Mouse (Mus musculus) forelimb bud, embryonic 11.5 days (tissue): ENCODE data around the gene Mmd.

Experiments
- DNase-seq: peaks from one replicate; pipeline ENCODE4 v3.0.0-alpha.2; 2012; ENCODE audit warnings: low read depth, low spot score

Gene Mmd

DNA sequence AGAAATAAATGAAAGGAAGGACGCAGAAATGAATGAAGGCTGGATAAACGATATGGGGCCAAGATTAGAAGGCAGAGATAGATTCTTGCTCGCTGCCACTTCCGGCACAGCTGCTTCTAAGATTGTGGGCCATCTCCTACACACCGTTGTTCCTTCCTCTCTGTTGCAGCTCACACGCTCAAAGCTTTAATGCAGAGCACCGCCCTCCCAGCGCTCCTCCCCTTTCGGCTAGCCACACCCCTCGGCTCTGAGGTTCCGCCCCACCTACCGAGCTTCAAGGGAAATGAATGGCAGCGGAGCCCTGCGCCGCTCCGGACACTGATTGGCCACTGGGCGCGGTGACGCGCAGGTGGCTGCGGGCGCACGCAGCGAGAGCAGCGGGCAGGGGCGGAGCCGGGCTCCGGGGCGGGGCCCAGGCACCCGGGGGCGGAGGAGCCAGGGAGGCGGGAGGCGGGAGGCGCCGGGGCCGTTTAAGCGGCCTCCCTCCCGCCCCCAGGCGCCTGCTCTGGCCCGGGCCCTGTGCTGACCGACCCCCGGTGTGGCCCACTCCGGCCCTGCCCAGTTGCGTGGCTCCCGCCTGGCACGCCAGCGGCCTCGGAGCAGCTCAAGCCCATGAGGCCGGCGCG is at the start of gene Mmd:
Gene Mmd, plus strand, starts transcription at position 432 of the 626 bp plus-strand sequence.
- DNase-seq, result peak; percentile 99

- no peak for DNase-seq
Measured at GRCm38 (mm10) chr11:90200826-90201225, 48.4 kb upstream of the Mmd start.

GRCm38 (mm10) chr11:90214246-90214645 is 35.0 kb upstream of the Mmd start:
- no peak for DNase-seq

DNA sequence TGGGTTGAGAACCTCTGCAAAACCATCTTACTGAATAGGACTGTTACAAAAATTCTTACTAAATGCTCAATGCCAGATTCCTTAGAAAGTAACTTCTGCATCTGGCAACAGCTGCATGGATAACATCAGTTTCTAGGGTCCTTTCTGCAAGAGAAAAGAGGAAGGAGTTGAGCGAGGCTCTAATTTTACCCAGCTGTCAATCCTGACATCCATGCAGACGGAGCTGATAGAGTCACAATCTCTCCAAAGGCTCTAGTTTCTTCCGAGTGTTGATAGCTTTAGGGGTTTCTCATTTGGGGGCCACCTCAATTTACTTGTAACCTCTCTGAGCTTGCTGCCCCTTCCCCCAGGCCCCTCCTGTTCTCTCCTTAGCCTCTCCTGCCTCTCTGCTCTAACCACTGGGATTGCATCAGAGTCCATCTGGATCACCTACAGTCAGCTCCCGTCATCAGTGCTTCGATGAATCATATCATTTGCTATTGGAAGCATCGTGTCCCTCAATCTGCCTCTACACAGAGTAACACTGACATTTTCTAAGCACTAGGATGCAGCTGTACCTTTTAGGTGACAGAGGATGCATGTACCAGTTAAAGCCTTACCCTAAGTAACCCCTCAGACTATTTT is 29.1 kb upstream of the Mmd start:
- no peak for DNase-seq

GRCm38 (mm10) chr11:90220750-90221149 is 28.5 kb upstream of the Mmd start:
- DNase-seq, result no peak

DNA sequence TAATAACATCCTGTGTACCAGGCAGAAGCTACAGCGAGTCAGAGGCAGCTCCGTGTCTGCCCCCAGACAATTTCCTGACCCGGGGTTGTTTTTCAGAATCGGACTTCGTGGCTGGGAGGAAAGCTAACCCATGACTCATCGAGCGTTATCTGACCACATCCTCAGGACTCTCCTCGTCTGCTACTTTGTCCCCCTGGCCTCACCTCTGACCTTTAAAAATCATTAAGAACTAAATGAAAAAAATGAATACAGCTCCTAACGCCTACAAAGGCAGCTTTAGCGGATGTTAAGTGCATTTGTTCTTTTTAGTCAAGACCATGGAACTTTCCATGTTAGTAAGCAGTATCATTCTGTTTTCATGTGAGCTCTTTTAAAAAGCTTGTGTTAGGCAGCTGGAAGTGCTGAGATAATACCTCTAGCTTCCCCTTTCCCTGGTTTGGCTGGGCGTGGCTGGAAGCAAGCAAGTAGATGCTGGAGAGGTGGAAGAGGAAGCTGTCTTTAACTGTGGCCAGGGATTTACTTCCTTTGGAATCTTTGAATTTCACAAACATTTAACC is 24.3 kb upstream of the Mmd start:
- DNase-seq, result no peak

DNA sequence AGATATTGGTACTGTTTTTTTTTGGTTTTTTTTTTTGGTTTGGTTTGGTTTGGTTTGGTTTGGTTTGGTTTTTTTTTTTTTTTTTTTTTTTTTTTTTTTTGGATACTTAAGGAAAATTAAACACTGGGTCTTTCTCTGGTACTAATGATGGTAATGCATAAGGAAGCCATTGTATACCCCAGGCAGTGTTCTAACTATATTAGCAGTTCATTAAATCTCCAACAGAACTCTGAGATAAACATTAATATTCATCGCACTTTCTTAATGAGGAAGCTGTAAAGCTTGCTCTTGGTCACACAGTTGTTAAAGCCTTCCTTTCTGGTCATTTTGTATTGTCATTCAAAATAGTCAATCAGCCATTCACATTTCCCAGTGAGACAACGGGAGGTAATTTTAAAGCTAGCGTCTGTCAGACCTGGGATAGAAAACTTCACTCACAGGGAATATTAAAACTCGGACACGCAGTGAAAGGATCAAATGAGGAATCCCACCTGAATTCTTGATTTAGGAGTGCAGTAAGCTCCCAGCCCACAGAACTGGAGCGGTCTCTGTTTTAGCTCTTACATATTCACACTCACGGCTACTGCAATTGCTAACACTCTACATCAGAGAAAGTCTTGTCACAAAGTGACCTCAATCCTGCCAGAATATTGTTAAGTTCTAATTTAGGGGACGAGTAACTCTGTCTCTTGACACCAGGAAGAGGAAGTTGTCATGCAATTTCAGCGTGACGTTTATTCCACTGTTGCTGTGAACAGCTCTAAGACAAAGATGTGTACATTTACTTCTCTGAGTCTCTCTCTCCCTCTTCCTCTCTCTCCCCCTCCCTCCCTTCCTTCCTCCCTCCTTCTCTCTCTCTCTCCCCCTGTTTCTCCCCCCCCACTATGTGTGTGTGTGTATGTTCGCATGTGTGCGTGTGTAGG is 22.0 kb upstream of the Mmd start:
- DNase-seq, result no peak

DNA sequence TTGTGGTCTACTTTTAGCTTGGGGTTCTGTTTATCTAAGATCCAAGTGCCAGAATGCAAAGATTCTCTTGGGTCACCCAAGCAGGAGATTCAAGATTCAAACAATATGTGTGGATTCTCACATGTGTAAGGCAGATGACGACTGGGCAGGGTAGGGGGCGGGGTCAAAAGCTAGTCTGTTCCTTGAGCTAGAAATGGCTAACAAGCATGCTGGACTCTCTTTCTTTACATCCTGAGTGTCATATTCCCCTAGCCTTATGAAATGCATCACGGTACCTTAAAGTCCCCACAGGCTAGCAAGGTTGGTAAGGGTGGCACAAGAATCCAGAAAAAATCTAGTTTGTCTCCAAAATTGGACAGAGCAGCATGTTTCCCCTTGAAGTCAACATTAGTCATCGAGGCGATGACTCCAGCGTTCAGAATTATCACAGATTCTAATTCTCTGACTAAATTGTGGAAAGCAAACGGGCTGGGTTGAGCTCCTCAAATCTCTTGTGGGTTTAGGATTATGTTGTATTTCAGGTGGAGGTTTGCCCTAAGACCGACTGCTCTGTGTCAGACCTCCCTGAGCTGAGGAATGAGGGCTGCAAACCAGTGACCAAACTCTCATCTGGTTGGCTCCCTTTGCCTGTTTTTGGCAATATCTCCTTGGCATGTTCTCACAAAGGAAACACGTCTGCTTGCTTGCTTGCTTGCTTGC is 20.9 kb upstream of the Mmd start:
- no peak for DNase-seq

DNA sequence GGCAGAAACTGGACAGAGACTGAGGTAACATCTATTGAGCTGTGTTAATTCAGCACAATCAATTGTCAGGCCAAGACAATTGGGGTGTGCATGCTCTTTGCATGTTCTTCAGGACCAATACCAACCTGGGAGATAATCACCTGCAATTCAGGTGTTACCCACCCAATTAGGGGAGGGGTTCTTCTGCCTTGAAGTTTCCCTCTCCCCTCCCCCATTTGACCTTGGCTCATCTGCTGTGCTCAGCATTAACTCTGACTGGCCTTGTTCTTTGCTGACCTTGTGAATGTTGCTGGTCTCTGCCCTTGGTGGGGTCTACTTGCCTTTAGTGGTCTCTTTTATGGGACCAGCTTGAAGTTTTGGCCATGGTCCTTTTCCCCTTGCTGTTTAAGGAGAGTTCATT is 19.5 kb upstream of the Mmd start:
- DNase-seq, result no peak

DNA sequence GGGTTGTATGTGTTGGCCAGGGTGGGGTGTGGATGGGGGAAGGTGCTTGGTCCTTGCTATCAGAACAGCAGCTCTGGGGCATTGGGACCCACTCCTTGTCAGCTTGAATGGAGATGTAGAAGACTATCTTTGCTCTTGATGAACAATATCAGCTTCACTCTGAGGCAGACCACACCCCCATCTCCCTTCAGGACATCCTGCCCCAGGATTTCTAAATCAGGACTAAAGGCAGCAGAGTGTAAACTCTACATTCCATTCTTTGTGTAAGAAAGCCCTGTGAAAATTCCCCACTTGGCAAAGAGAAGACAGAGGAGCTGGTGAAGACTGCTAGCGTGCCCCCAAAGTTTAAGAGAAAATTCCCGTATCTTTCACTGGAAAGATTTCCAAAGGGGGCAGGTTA is 18.6 kb upstream of the Mmd start:
- DNase-seq, result no peak

- no peak for DNase-seq
Measured at GRCm38 (mm10) chr11:90231631-90232030, 17.6 kb upstream of the Mmd start.

- DNase-seq, result no peak
Measured at GRCm38 (mm10) chr11:90232685-90233084, 16.6 kb upstream of the Mmd start.

GRCm38 (mm10) chr11:90235221-90235620 is 14.0 kb upstream of the Mmd start:
- DNase-seq, result no peak

- DNase-seq, result no peak
Measured at GRCm38 (mm10) chr11:90237616-90238015, 11.6 kb upstream of the Mmd start.

DNA sequence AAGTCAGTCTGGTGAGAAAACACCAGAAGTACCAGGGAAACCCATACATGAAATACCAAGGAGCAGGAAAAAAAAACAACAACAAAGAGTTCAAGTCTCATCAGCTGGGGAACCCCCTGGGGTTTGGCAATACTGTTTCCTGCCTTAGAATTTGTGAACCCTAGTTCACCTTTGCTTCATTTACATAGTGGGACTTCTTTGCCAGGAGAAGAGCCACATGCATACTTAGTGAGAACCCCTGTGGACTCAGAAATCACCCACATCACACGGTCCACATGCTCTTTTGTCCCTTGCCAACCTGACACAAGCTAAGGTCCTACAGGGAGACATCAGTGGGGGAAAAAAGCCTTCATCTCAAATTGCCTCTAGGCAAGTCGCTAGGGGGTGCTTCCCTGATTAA is 10.6 kb upstream of the Mmd start:
- no peak for DNase-seq

GRCm38 (mm10) chr11:90240652-90241330 is 8.5 kb upstream of the Mmd start:
- no peak for DNase-seq

DNA sequence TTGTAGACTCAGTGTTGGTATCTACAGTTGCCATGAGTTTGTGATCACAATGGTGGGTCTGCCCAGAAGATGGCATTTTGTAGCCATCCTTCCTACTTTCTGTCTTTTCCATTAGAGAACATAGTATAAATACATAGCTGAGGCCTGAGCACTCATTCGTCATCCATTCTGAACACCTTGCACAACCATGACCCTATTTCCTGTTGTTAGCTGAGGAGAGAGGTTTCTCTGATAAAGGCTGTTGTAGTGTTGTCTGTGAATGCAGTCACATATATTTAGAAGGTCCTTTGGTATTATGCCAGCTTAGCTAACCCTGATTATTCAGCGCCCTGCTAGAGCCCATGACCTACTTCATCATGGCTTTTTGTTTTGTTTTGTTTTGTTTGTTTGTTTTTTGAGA is 7.4 kb upstream of the Mmd start:
- no peak for DNase-seq

DNA sequence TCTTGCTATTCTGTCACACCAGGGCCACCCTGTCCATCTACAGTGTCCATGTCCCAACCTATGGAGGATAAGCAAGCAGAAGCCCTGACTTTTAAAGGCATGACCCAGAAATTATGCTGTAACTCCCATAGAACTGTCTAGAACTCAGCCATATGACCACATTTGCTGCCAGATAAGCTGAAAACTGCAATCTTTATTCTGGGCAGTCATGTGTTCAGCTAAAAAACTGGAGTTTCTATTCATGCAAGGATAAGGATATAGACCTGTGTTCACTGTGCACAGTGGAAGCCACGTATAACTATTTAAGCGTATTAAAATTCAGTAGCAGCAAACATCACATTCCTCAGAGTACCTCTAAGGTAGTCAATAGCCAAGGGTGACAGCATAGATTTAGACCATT is 6.0 kb upstream of the Mmd start:
- no peak for DNase-seq

DNA sequence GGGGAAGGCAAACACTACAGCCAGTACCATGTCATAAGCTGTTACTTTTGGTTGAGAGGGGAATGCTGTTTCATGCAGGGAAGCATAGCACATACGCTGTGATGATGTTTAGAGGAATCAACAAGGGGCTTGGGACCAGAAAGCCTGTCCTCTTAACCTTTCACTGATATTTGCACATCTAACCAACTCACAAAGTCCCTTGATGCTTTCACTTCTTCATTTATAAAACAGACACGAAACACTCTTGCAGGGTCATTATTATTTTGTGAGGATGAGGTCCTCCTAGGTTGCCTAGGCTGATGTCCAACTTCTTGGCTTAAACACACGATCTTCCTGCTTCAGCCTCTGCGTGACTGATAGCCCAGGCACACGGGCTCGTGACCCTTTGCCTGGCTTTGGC is 3.6 kb upstream of the Mmd start:
- DNase-seq, result no peak

DNA sequence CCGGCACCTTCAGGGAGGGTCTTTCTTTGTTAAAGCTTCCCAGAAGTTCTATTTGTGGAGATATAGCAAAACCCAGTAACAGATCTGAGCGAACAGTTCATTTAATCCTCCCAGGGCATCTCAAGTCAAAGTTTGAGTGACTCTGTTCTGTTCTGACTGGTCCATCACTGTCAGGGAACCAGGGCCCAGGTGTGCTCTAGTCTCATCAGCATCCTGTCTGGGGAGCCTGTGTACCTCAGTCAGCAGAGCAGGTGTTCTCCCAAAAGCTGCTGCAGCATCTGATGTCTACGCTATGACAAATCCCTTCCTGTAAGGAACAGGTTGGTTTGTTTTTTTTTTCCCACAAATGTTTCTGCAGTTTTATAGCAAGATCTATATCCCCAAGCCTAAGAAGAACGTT is 2.6 kb upstream of the Mmd start:
- no peak for DNase-seq

DNA sequence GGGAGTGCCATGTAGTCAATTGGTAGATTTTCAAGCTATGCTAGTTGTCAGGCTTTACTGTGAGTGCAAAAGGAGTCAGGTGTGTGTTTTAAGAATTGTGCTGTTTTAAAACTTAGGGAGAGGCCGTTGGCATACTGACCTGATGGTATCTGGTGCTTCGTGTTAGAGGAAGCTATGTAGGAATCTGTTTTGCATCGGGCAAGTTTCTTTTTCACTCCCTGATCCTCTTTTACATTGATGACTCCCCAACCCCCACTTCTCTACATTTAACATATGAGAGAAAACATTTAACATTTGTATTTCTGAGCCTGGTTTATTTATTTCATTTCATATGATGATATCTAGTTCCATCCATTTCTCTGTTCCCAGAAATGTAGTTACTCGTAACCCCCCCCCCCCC is 1.5 kb upstream of the Mmd start:
- no peak for DNase-seq
